Mouse (Mus musculus): ENCODE data around the gene Dmpk. TPM values are rescaled to one million over a fixed set of nuclear protein-coding genes. Genes with fewer than 3 reads are reported as not detected.

The Dmpk gene
- polyA plus RNA-seq, 1 experiment = 7.7 TPM

DNA sequence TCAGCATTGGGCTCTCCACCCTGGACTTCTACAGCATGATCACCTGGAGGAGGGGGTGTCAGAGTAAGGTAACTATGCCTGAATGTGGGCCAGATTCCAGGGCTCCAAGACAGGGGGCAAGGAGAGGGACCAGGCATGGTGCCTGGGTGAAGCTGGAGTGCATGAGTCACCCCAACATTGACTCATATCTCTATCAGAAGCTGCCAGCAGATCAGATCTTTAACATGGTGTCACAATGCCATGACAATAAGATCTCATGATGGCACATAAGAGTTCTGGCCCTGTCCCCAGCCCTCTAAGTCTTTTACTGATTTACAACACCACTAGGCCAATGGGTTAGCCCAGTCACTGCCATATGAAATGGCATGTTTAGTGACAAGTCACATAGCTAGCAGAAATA lies 20.1 kb downstream of the Dmpk start:
- Histone ChIP-seq H3K4me1 (peaks cover 62% of the 10 kb centered on the region), H3K27me3 (replicated peaks) (peaks cover 66% of the 10 kb centered on the region), H3K9me3 (no peaks in the 10 kb centered on the region), H3K36me3 (replicated peaks; ENCODE audit: low read length) (no peaks in the 10 kb centered on the region), H3K4me3 (replicated peaks) (no peak overlapping the region)
- TF ChIP-seq GATA1 (IDR thresholded peaks at IDR 0.05; ENCODE audit: borderline replicate concordance, low read length) (no peak), FLI1 (IDR thresholded peaks at IDR 0.05; ENCODE audit: low read length) (no peak)

DNA sequence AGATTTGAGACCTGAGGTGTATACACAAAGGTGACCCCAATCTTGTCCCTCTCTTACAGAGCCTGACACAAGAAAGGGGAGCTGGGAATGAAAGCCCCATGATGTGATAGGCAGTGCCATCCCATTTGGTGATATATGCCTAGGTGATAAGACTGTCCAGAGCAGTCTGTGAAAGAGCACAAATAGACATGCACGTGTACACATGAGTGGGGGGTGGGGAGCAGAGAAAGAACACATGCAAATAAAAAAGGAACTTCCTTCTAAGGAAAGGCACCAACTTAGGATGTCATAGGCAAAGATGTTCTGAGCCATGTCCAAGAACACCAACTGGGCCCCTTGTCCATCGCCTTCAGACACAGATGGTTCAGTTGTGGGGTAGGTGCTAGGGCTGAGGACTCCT lies 20.8 kb downstream of the Dmpk start:
- Histone ChIP-seq H3K27me3 (replicated peaks) (peaks cover 63% of the 10 kb centered on the region), H3K4me3 (replicated peaks) (no peak overlapping the region), H3K4me1 (peaks cover 60% of the 10 kb centered on the region), H3K9me3 (no peaks in the 10 kb centered on the region), H3K36me3 (replicated peaks; ENCODE audit: low read length) (no peaks in the 10 kb centered on the region)
- TF ChIP-seq FLI1 (IDR thresholded peaks at IDR 0.05; ENCODE audit: low read length) (no peak), GATA1 (IDR thresholded peaks at IDR 0.05; ENCODE audit: borderline replicate concordance, low read length) (no peak)

DNA sequence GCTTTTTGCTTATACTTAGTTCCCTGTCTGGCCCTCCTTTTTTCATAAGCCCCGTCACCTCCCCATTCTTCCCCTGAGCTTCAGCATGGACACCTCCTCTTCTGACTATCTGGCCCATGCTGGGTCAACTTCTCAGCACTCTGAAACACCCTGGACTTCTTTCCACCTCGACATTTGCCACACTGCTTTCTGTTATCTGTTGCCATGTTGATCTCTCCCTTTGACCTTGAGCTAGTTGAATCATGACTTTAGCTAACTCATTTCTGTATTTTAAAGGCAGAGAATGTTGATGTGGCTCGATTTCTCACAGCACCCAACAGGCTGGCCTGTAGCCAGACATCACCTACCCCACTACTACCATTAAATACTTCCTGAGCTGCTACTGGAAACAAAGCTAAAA lies 23.8 kb downstream of the Dmpk start:
- H3K27me3 ChIP-seq (replicated peaks) = peaks cover 46% of the 10 kb centered on the region
- H3K9me3 ChIP-seq = no peaks in the 10 kb centered on the region
- TF ChIP-seq FLI1 (IDR thresholded peaks at IDR 0.05; ENCODE audit: low read length) = no peak
- no peak for TF ChIP-seq GATA1 (IDR thresholded peaks at IDR 0.05; ENCODE audit: borderline replicate concordance, low read length)

DNA sequence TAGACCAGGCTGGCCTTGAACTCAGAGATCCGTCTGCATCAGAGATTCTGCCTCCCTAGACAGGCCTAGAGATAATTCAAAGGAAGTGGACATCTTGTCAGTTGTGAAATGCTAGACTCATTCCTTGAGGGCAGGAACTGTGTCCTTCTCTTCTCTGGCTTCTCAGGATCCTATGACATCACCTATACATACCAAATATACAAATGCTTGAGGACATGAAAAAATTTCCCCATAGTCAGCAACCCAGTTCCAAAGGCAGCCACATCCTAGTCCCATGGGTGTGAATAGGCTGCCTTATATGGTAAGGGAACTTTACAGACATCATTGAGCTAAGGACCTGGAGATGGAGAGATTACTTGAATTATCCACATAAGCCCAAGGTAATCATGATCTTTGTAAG lies 25.9 kb downstream of the Dmpk start:
- TF ChIP-seq FLI1 (IDR thresholded peaks at IDR 0.05; ENCODE audit: low read length) = no peak
- no peak for TF ChIP-seq GATA1 (IDR thresholded peaks at IDR 0.05; ENCODE audit: borderline replicate concordance, low read length)
- Histone ChIP-seq H3K9me3 (no peaks in the 10 kb centered on the region), H3K4me1 (peaks cover 63% of the 10 kb centered on the region), H3K36me3 (replicated peaks; ENCODE audit: low read length) (no peaks in the 10 kb centered on the region), H3K27me3 (replicated peaks) (peaks cover 28% of the 10 kb centered on the region), H3K4me3 (replicated peaks) (no peak overlapping the region)

More for the DNA sequence above, 23.8 kb downstream of the Dmpk start:
- H3K4me3 ChIP-seq (replicated peaks) = no peak overlapping the region
- H3K36me3 ChIP-seq (replicated peaks; ENCODE audit: low read length) = no peaks in the 10 kb centered on the region
- peaks cover 70% of the 10 kb centered on the region for H3K4me1 ChIP-seq

DNA sequence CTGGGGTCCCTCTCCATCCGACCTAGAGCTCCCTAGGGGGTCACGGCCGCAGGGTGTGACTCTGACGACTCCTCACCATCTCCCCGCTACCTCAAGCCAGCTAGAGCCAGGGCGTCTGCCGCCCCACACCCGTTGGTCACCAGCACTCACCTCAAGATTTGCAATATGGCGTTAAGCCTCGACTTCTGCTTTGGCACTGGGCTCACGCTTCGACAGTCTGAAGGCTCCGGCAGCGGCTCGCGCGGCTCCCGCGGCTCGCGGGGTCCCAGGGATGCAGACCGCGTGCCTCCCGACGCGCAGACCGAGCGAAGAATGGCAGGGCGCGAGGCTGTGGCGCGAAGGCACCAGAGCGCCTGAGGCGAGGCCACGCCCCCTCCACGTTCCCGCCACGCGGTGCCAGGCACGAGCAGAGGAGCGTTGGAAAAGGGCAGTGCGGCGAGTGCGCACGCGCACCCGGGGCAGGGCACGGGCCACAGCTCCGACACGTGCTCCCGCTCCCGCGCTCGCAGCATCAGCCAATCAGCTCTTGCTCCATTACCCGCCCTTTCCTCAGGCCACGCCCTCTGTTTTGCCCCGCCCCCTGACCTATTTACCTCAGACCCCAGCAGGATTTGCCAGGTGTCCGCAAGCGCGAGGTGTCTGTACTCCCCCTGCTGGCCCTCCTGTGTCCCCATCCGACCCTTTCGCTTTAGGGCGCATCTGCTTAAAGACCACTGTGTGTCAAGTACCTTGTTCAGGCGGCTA lies 34.6 kb downstream of the Dmpk start, which contains the start of gene Gm4969:
Gene Gm4969 (minus strand): TSS at position 341 of the 744 bp plus-strand sequence.
- Histone ChIP-seq H3K9me3 (peaks cover 9% of the 10 kb centered on the region), H3K27me3 (replicated peaks) (no peaks in the 10 kb centered on the region), H3K4me3 (replicated peaks) (peak within 1 kb of the TSS; percentile 97), H3K36me3 (replicated peaks; ENCODE audit: low read length) (peaks cover 8% of the 10 kb centered on the region), H3K4me1 (peaks cover 34% of the 10 kb centered on the region)
- TF ChIP-seq FLI1 (IDR thresholded peaks at IDR 0.05; ENCODE audit: low read length) (no peak), GATA1 (IDR thresholded peaks at IDR 0.05; ENCODE audit: borderline replicate concordance, low read length) (no peak)

DNA sequence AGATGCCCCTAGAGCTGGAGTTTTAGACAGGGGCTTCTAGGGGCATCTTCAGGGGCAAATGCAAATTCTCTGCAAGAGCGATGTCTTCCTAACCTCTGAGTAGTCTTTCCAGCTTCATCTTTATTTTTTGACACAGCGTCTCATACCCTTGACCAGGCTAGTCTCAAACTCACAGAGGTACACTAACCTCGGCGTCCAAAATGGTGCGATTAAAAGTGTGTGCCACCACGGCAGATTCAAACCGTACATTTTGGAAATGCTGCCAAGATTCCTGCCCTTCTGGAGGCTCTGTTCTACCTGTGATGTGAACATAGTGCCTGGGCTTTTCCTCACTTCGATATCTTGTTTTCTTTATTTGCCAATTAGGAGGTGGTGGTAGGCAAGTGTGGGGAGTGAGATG lies 35.4 kb downstream of the Dmpk start:
- Histone ChIP-seq H3K4me1 (peaks cover 31% of the 10 kb centered on the region), H3K27me3 (replicated peaks) (no peaks in the 10 kb centered on the region), H3K4me3 (replicated peaks) (peak overlapping the region; percentile 97), H3K9me3 (peaks cover 9% of the 10 kb centered on the region), H3K36me3 (replicated peaks; ENCODE audit: low read length) (peaks cover 10% of the 10 kb centered on the region)
- TF ChIP-seq GATA1 (IDR thresholded peaks at IDR 0.05; ENCODE audit: borderline replicate concordance, low read length) (no peak), FLI1 (IDR thresholded peaks at IDR 0.05; ENCODE audit: low read length) (no peak)

DNA sequence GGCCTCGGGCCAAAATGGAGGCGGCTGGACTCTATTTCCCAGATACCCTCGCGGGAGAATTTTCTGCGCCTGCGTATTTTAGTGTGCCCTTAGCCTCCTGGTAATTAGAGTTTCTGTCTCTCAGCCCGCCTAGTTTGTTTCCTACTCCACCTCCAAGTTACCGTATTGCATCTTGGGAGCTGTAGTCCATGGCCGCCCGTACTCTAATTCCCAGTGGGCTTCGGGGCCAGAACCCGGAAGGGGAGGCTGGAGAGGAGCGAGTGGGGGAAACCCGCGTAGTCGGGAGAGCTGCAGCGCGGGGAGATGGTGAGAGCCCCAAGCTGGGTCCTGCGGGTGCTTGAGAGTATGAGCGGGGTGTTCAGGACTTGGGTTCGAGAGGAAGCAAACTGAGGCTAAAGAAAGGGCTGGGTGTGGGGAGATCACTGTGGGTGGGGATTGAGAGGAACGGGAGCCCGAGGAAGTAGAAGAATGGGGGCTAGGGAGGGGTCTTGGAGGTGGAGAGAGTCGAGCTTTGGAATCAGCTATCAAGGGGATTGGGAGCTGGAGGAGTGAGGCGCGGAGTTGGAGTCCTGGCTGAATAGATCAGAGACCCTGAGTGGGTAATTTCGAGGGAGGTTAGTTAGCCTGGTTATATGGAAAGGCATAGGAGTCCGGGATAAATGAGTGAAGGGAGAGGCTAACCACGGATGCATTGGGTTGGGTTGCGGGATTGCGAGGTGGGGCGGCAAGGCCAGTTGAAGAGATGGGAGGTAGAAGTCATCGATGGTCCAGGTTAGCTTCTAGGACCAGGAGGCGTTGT lies 36.2 kb downstream of the Dmpk start, which contains the start of gene Fbxo46:
Gene Fbxo46 (plus strand): TSS at position 229 of the 799 bp plus-strand sequence.
- peak within 1 kb of the TSS; percentile 97 for H3K4me3 ChIP-seq (replicated peaks)
- H3K4me1 ChIP-seq = peaks cover 38% of the 10 kb centered on the region
- no peaks in the 10 kb centered on the region for H3K27me3 ChIP-seq (replicated peaks)
- H3K36me3 ChIP-seq (replicated peaks; ENCODE audit: low read length) = peaks cover 18% of the 10 kb centered on the region
- H3K9me3 ChIP-seq = peaks cover 9% of the 10 kb centered on the region
- no peak for TF ChIP-seq FLI1 (IDR thresholded peaks at IDR 0.05; ENCODE audit: low read length)
- no peak for TF ChIP-seq GATA1 (IDR thresholded peaks at IDR 0.05; ENCODE audit: borderline replicate concordance, low read length)

DNA sequence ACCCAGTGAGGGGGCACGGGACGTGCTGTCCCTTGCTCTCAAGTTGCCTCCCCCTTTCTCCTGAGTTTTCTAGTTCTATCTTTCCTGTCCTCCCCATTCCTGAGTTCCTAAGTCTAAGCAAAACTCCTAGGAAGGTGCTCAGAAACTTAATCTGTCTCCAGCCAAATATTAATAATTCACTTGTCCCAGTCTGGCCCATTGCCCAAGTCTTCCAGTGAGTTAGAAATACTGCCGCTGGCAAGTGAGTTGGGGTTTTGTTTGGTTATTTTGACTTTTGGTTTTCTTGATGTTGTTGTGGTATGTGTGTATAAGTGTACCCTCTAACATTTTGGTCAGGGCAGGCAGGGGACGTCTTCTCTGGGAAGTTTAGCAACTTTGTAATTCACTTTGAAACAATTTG lies 38.0 kb downstream of the Dmpk start:
- H3K27me3 ChIP-seq (replicated peaks) = no peaks in the 10 kb centered on the region
- peaks cover 34% of the 10 kb centered on the region for H3K36me3 ChIP-seq (replicated peaks; ENCODE audit: low read length)
- H3K4me1 ChIP-seq = peaks cover 43% of the 10 kb centered on the region
- peak overlapping the region; percentile 38 for H3K4me3 ChIP-seq (replicated peaks)
- TF ChIP-seq GATA1 (IDR thresholded peaks at IDR 0.05; ENCODE audit: borderline replicate concordance, low read length) (no peak), FLI1 (IDR thresholded peaks at IDR 0.05; ENCODE audit: low read length) (no peak)
- H3K9me3 ChIP-seq = peaks cover 9% of the 10 kb centered on the region

DNA sequence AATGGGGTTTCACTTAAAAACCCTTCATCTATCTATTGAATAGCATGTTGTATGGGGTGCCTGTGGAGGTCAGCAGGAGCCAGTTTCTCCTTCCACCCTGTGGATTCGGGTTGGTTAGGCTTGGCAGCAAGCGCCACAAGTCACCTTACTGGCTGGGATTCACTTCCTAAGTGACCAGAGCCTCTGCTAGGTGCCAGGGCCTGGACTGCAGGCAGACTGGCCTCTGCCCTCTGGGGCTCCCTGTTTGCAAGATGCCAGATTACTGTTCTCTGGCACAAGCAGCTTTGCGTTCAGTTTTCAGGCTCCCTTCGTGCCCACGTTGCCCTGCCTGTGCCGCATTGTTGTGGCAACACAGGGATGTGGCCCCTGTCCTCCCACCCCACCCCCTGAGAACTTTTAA lies 41.1 kb downstream of the Dmpk start:
- TF ChIP-seq FLI1 (IDR thresholded peaks at IDR 0.05; ENCODE audit: low read length) (no peak), GATA1 (IDR thresholded peaks at IDR 0.05; ENCODE audit: borderline replicate concordance, low read length) (no peak)
- peaks cover 54% of the 10 kb centered on the region for H3K4me1 ChIP-seq
- H3K36me3 ChIP-seq (replicated peaks; ENCODE audit: low read length) = peaks cover 54% of the 10 kb centered on the region
- no peaks in the 10 kb centered on the region for H3K9me3 ChIP-seq
- H3K4me3 ChIP-seq (replicated peaks) = no peak overlapping the region
- H3K27me3 ChIP-seq (replicated peaks) = no peaks in the 10 kb centered on the region

DNA sequence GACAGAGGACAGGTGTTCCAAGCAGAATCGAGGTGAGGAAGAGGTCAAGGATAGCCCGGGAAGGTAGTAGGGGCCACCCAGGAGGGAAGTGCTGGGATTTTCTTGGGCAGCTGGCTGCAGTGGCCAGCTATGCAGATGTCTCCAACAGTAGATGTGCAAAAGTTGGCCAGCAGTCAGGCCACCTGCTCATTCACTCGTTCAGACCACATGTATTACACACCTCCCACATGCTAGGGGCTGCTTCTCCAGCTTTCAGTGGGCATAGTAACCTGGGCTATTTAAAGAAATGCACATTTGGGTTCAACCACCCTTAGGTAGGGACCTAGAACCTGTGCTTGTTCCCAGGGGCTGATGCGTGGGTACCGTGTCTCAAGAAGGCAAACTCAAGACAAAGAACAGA lies 44.1 kb downstream of the Dmpk start:
- Histone ChIP-seq H3K4me3 (replicated peaks) (no peak overlapping the region), H3K36me3 (replicated peaks; ENCODE audit: low read length) (peaks cover 57% of the 10 kb centered on the region), H3K9me3 (no peaks in the 10 kb centered on the region), H3K4me1 (peaks cover 61% of the 10 kb centered on the region), H3K27me3 (replicated peaks) (no peaks in the 10 kb centered on the region)
- no peak for TF ChIP-seq GATA1 (IDR thresholded peaks at IDR 0.05; ENCODE audit: borderline replicate concordance, low read length)
- TF ChIP-seq FLI1 (IDR thresholded peaks at IDR 0.05; ENCODE audit: low read length) = no peak

Data from megakaryocyte, embryonic 14.5 days (primary cell).